Mouse (Mus musculus) embryo, embryonic 9.5 days (tissue): ENCODE results near the gene Rbm43.

ENCODE experiments used
- DNase-seq: peaks from one replicate; pipeline ENCODE4 v3.0.0-alpha.2; 2017; ENCODE audit errors: extremely low spot score

Rbm43 gene

GRCm38 (mm10) chr2:51934574-51935334 is at the start of gene Rbm43:
Gene Rbm43, minus strand, starts transcription at chr2:51935163.
- peak; percentile 77 for DNase-seq

- no peak for DNase-seq
Observed at GRCm38 (mm10) chr2:51982288-51982687, 47.3 kb upstream of the Rbm43 start.

DNA sequence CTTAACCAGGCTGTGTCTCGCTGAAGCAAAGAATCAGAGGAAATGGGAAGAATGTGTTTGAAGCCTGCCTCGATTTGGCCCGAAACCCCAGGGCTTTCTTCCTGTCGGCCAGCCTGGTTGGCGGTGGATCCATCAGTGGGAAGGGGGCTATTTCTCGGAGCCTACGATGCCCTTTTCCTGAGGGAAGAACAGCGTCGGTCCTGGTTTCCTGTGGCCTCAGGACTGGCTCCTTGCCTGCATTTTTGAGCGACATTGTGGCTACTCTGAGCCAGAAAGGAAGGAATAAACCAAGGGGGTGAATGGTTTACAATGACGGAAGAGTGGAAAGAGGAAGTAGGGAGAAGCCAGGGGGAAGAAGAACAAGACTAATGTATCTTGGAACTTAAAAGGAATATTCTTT is 46.7 kb upstream of the Rbm43 start:
- DNase-seq = no peak

GRCm38 (mm10) chr2:51973410-51973968 is 38.5 kb upstream of the Rbm43 start, which contains the start of gene Nmi:
Gene Nmi, minus strand, starts transcription at chr2:51973494.
- DNase-seq = no peak

- DNase-seq = peak; percentile 66
Observed at GRCm38 (mm10) chr2:51972641-51973409, 37.9 kb upstream of the Rbm43 start.

DNA sequence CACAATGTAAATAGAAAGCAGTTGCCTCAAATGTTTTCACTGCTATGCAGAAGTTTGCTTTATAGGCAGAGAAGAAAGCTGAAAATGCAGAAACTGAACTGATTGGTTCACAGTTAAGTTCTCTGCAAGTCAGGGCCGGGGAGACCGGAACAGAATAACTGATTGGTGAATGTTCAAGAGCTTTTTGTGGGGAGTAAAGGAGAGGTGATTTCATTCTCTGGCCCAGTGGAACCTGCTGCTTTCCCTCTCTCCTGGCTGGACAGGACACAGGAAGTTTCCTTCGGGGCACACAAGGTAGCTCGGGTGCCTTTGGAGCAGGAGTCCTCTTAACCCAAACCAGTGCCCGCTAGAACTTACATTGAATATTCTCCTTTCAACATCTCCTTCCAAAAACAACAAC is 37.2 kb upstream of the Rbm43 start:
- DNase-seq = no peak

- DNase-seq = no peak
Observed at GRCm38 (mm10) chr2:51970897-51971296, 35.9 kb upstream of the Rbm43 start.

DNA sequence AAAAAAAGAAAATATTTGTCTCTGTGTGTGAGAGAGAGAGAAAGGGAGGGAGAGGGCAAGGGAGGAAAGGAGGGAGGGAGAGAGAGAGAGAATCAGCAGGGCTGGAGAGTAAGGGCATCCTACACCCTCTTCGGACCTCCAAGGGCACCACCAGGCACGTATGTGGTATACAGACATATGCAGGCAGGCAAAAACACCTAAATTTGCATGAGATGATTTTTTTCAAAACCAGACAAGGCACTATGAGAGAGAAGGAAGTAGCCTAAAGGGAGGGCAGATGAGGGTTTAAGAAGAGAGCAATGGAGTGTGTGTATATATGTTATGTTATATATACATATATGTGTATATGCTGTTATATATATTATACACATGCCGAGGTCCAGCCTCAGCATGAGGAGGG is 32.3 kb upstream of the Rbm43 start:
- DNase-seq = no peak

DNA sequence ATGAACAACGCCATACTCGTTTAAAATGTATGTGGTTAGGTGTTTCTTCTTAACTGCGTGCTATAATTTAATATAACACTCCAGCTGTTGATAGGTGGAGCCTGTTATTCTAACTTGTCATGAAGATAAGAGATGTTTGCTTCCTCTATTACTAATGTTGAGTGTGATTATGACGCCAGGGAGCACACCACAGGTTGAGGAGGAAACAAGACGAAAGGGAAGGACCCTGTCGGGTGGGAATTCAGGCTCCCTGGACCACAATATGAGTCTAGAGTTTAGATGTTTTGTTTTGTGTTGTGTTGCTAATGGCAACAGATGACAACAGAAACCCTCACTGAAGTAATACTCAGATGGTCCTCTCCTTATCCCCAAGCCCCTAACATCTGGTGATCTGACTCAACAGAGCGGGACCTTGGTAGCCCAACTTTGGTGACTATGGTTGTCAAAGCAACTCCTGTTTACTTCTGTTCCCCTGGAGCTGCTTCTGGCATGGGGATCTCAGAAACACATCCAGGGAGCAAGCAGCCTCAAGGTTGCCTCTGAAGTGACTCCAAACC is 18.8 kb upstream of the Rbm43 start:
- DNase-seq = no peak

GRCm38 (mm10) chr2:51950876-51951275 is 15.9 kb upstream of the Rbm43 start:
- no peak for DNase-seq

DNA sequence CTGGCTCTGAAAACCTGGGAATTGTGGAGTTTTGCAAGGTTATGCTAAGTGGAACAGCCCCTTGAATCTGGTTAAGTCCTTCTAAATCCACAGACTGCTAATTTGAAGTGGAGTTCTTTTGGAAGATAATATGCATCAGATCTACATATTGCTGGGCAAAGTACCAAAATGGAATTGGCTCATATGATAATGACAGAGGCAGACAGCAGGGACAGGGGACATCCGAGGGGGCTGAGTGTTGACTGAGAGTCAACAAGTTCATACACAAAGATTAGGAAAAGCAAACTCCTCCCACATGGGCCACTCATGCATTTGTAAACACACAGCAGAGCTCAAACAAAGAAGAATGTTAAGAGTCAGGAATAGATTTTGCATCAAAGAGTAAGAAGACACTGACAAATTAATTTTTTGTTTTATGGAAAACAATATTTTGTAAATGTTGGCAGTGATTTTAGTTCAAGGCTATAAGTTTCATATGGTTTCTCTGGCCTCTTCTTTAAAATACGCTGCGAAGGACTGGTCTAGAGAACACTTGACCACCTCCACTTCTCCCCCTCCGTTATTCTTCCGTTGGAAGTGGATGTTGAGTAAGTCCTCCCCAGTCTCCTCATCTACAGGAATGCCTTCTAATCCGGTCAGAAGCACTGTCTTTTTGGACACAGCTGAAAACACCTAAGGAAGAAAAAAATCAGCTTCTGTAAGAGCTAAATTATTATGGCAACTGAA is 13.3 kb upstream of the Rbm43 start:
- no peak for DNase-seq

DNA sequence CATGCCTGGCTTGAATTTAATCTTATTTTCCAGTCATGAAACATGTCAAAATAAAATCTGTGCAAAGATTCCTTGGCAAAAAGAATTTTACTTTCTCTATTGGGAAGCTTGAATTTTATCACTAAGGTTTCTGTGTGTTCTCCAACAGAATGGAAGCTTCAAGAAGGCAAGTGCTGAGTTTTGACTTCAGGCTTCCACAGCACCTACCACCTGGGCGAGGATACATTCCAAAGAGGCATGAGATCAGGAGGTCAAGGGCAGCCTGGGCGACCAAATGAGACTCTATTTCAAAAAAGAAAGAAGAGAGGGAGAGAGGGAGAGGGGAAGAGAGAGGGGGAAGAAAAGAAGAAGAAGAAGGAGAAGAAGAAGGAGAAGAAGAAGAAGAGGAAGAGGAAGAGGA is 10.8 kb upstream of the Rbm43 start:
- DNase-seq = no peak

DNA sequence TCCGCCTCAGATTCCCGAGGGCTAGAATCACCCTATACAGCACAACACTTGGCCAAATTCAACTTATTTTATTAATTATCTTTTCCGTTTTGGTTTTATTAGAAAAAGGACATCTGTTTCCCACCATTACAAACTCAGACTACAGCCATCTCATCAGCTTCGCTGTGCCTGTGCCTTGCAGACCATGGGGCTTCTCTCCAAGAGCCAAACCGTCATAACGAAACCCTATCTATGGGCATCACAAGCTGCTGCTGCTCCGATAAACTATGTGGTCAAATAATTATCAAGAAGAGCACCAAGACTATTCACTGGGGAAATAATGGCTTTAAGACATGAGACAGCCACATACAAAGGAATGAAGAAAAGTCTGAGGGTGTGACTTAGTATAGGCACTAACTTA is 6.9 kb upstream of the Rbm43 start:
- no peak for DNase-seq

GRCm38 (mm10) chr2:51938750-51939149 is 3.8 kb upstream of the Rbm43 start:
- no peak for DNase-seq

DNA sequence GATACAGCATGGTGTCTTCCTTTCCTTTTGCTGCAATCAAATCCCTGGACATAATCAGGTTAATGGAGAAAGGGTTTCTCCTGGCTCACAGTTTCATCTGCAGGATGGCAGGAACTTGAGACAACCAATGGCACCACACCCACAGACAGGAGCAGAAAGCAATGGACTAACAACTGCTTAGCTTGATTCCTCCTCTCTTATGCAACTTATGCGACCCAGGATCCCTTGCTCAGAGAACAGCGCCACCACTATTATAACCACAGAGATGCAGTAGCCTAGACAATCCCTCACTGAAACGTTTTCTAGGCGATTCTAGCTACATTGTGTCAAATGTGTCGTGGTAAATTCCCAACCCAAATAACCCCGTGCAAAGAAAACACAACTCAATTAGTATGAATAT is 2.0 kb upstream of the Rbm43 start:
- DNase-seq = no peak

DNA sequence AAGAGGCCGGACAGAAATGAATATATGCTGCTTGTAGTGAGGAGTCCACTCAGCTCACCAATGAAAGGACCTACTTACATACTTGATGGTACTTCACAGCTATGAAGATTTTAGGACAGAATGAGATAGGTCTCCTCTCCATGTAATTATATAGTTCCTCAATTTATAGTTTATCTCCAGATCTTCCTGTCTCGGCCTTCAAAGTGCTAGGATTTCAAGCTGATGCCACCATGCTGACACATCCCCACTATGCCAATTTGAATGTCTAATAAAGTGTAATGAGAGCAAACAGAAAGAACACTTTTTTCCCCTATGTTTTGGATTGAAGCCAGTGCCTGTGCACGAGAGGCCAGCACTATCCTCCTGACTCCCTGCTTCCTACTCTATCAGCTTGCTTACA is 1.6 kb upstream of the Rbm43 start:
- no peak for DNase-seq

GRCm38 (mm10) chr2:51935921-51936320 is 958 bp upstream of the Rbm43 start:
- DNase-seq = no peak

DNA sequence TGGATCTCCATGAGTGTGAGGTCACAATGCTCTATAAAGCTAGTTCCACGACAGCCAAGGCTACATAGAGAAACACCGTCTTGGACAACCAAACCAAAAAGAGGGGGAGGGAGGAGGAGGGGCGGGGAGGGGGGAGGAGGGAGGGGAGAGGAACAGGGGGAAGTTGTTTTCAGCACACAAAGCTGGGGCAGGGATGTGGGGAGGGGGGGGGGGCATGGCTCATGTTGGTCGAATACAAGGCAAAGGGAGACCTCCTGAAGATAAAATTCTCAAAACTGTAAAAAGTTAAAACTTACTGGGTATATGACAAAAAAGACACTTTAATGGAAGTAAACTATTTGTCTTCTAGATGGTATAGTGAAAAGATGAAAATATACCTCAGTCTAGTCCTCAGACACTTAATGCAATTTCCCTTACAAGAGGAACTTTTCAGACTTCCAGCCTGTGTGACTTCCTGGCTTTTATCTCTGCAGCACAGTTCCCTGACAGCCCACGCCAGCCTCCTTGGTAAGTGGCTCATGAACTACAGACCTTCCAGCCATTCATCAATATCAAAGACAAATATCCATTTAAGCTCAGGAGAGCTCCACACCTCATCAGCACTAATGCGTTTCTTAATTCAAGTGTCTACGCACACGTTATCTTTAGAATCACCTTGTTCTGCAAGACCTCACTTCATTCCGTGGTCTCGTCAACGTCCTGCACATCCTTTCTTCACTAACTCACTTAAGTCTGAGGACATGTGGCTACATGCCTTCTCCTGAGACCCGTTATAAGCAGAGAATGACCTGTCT is 1.4 kb downstream of the Rbm43 start:
- DNase-seq = peak; percentile 32

GRCm38 (mm10) chr2:51931241-51931640 is 3.7 kb downstream of the Rbm43 start:
- no peak for DNase-seq

- peak; percentile 83 for DNase-seq
Observed at GRCm38 (mm10) chr2:51914944-51915680, 19.9 kb downstream of the Rbm43 start.
